Mouse (Mus musculus): ENCODE measurements around the gene Hp1bp3.

DNA sequence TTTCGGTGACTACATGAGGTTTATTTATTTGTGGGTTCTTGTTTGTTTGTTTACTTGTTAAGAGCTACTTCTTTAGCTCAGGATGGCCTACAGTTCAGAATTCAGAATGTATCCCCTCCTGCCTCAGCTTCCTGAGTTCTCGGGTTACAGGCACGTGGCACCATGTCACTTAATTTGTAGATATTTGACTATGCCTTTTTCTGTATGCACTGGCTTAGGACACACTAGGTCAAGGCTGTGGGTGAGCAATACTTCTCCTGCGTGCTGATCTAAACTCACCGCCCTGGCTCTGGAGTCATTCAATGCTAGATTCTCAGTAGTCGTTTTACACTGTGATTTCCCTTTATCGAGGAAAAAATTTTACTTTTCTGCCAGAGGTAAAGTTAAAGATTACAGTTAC is 4.7 kb downstream of the Hp1bp3 start:
- TF ChIP-seq CTCF (conservative IDR thresholded peaks at IDR 0.05 in 1 of 2, IDR thresholded peaks at IDR 0.05 in 1 of 2; ENCODE audit: low read depth in 2 of 2, low read length in 2 of 2), result no peak
- no peak for TF ChIP-seq POLR2A (IDR thresholded peaks at IDR 0.05; ENCODE audit: low read depth, low read length)
- no peak for TF ChIP-seq SMC3 (IDR thresholded peaks at IDR 0.05; ENCODE audit: low read depth, low read length)
- no peak for TF ChIP-seq EP300 (IDR thresholded peaks at IDR 0.05; ENCODE audit: low read length)
- no peak for TF ChIP-seq ZMIZ1 (IDR thresholded peaks at IDR 0.05; ENCODE audit: low read depth, low read length)
- no peak for TF ChIP-seq E2F4 (IDR thresholded peaks at IDR 0.05; ENCODE audit: insufficient replicate concordance, low read depth, low read length)
- TF ChIP-seq CHD1 (IDR thresholded peaks at IDR 0.05; ENCODE audit: low read depth, low read length), result no peak
- TF ChIP-seq MAFK (IDR thresholded peaks at IDR 0.05; ENCODE audit: insufficient replicate concordance, low read length), result no peak
- no peak for TF ChIP-seq POLR2AphosphoS2 (IDR thresholded peaks at IDR 0.05; ENCODE audit: low read depth, low read length)
- no peak for TF ChIP-seq MAZ (IDR thresholded peaks at IDR 0.05; ENCODE audit: low read depth, low read length)
